8 mouse cellular contexts compared by ENCODE assay signal in genomic region chr11:100619982-100620381, GRCm38 (mm10). TPM values are rescaled to one million over a fixed set of nuclear protein-coding genes. Genes with fewer than 3 reads are reported as not detected.
A peak's percentile ranks its signal among the peaks of the same experiment; 100 is the strongest.
DNase-seq lines count a peak whose midpoint lies in the region; ATAC-seq and TF ChIP-seq lines count a peak whose summit lies in the region.

Gene Dnajc7 (minus strand): TSS chr11:100620168.

- no peaks in the 10 kb centered on the region for H3K9me3 ChIP-seq in lung, embryonic 14.5 days (ENCODE audit: low read depth, low read length)
- H3K9me3 ChIP-seq in intestine, postnatal 0 days (ENCODE audit: control insufficient read depth): no peaks in the 10 kb centered on the region

- ATAC-seq in lung, embryonic 14.5 days (ENCODE audit: insufficient read depth): no peak
- ATAC-seq in intestine, postnatal 0 days: no peak; the same call in 1 of the 2 replicates
- no peak for ATAC-seq in megakaryocyte-erythroid progenitor cell, adult 5-6 weeks (replicated peaks; ENCODE audit: low FRiP score, low TSS enrichment, poor library complexity, severe bottlenecking)

- intact Hi-C loops in gastrocnemius, postnatal 36 days (cut with DNase I): no loop called here

- H3K4me2 ChIP-seq in lung, embryonic 14.5 days: peak within 1 kb of the TSS; percentile 76
- peak within 1 kb of the TSS; percentile 90 for H3K4me2 ChIP-seq in intestine, postnatal 0 days (replicated peaks; ENCODE audit: low read depth)

- peaks cover 15% of the 10 kb centered on the region for H3K4me1 ChIP-seq in lung, embryonic 14.5 days (ENCODE audit: insufficient read depth)
- H3K4me1 ChIP-seq in intestine, postnatal 0 days (replicated peaks; ENCODE audit: control insufficient read depth, insufficient read depth, low read length): peaks cover 9% of the 10 kb centered on the region; the same call in 1 of the 2 replicates

- H3K36me3 ChIP-seq in lung, embryonic 14.5 days (ENCODE audit: insufficient read depth): peaks cover 6% of the 10 kb centered on the region; the same call in 1 of the 2 replicates
- peaks cover 3% of the 10 kb centered on the region; the same call in 1 of the 2 replicates for H3K36me3 ChIP-seq in intestine, postnatal 0 days (ENCODE audit: control insufficient read depth, insufficient read depth)

- DNase-seq in lung, embryonic 14.5 days: no peak
- DNase-seq in lung, adult 18-20 months: no peak
- no peak for DNase-seq in adrenal gland, postnatal 4 days (ENCODE audit: low spot score in 2 of 2)
- DNase-seq in gastrocnemius, postnatal 36 days: no peak
- no peak for DNase-seq in cerebellum, adult 11-12 months
- no peak for DNase-seq in B cell, adult 2 months

- no peak for TF ChIP-seq CTCF in lung, embryonic 14.5 days (IDR thresholded peaks at IDR 0.05; ENCODE audit: low read depth)
- no peak for TF ChIP-seq CTCF in intestine, postnatal 0 days (IDR thresholded peaks at IDR 0.05; ENCODE audit: low read depth)

- 4% methylated on average over 11 of the region's 11 CpGs for WGBS in lung, embryonic 14.5 days
- 3% methylated on average over 11 of the region's 11 CpGs for WGBS in intestine, postnatal 0 days

- peak within 1 kb of the TSS; percentile 94 for H3K27ac ChIP-seq in lung, embryonic 14.5 days (ENCODE audit: low read depth)
- H3K27ac ChIP-seq in intestine, postnatal 0 days (ENCODE audit: low read depth, low read length): peak within 1 kb of the TSS; percentile 94

- H3K4me3 ChIP-seq in lung, embryonic 14.5 days (ENCODE audit: low read depth, low read length): peak within 1 kb of the TSS; percentile 88
- H3K4me3 ChIP-seq in intestine, postnatal 0 days (ENCODE audit: low read depth, low read length): peak within 1 kb of the TSS; percentile 99

- H3K9ac ChIP-seq in lung, embryonic 14.5 days: peak within 1 kb of the TSS; percentile 90
- H3K9ac ChIP-seq in intestine, postnatal 0 days (ENCODE audit: low read depth, low read length): peak within 1 kb of the TSS; percentile 90

- no peaks in the 10 kb centered on the region for H3K27me3 ChIP-seq in lung, embryonic 14.5 days (ENCODE audit: insufficient read depth, low read length)
- H3K27me3 ChIP-seq in intestine, postnatal 0 days (replicated peaks; ENCODE audit: control insufficient read depth, insufficient read depth, low read length): no peaks in the 10 kb centered on the region

RNA-seq across cellular contexts. Expression of gene Dnajc7, which starts in this region (rescaled TPM):
- 71.6 and 79.4 TPM in 2 replicates for polyA plus RNA-seq in lung, embryonic 14.5 days (2014; fragmentation: Nextera tagmentation; extraction: Ambion mirVana)
- total RNA-seq in adrenal gland, postnatal 4 days (2021): 100 to 1,000 TPM; 296 to 306 TPM
- 100 to 1,000 TPM; 105 to 110 TPM for total RNA-seq in gastrocnemius, postnatal 36 days (2021)
- 72.9 and 80.2 TPM in 2 replicates for polyA plus RNA-seq in intestine, postnatal 0 days (2015; fragmentation: Nextera tagmentation; extraction: Ambion mirVana)
- 133 and 176 TPM in 2 replicates for total RNA-seq in megakaryocyte-erythroid progenitor cell, adult 5-6 weeks (2014; fragmentation: Nextera tagmentation)
- total RNA-seq in megakaryocyte-erythroid progenitor cell, adult 5-6 weeks (2017): 139 and 147 TPM in 2 replicates
